Mouse (Mus musculus) right cerebral cortex, adult 2 months (tissue): ENCODE results near the gene Hivep2.

Source experiments
- DNase-seq, 2 experiments: peaks; one replicate each; pipeline ENCODE4 v3.0.0; 2021 to 2022; ENCODE audit warnings: low spot score in 2 of 2

The Hivep2 gene

DNA sequence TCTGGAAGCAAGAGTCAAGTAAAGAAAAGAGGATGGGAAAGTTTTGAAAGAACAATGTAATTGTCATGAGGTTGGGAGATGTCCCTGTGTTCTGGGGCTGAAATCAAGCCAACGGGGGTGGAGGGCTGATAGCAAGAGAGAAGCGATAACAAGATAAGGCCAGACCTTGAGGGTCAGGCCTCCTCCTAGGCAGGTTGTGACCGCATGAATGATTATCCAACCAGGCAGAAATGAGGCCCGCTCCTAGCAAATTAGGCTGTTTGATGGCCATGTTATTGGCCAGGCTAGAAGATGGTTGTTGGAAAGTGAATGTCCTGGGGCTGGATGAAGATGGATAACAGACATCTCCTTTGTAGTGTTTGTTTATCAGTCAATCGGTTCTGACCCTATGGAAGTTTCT lies 5.4 kb downstream of the Hivep2 start:
- DNase-seq = no peak

DNA sequence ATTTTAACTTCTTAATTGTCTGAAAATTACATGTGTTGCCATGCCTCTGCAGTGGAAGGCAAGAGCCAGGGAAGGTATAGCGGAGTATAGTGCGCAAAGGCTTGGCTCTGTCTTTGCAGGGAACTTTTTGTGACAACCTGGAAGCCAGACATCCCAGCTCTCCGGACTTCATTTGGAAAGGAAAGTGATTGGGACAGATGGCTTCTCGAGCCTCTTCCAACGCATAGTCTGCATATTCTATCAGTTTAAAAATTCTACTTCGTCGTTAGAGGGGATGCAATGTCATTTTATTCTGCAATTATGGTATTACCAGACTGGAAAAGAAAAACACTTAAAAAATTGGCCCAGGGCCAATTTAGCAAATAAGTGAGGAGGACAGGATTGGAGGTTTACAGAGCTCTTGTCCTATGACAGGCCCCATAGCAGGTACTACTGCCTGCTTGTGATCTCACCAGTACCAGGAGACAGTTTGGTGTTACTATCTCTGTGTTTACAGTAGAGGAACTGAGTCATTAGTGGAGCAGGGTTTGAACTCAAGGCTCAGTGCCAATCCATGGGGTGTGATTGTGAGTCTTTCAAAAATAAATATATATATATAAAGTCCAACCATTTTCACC lies 7.8 kb downstream of the Hivep2 start:
- no peak for DNase-seq

DNA sequence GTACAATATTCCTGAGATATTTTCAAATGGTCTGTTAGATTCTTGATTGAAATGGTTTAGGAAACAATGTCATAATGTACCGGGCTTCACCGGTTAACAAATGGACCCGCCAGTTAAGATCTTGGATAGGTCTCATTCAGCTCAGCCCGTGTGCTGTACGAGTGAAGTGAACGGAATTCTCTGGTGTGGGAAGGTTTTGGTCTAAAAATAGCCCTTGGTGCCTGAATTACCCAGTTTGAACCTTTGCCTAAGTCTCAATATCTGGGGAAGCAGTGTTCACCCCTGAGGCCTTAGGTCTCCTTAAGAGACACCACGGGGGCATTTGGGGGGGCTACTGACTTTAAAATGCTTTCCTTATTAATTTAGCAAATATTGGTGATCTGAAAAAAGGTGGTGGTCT lies 8.6 kb downstream of the Hivep2 start:
- DNase-seq = no peak

DNA sequence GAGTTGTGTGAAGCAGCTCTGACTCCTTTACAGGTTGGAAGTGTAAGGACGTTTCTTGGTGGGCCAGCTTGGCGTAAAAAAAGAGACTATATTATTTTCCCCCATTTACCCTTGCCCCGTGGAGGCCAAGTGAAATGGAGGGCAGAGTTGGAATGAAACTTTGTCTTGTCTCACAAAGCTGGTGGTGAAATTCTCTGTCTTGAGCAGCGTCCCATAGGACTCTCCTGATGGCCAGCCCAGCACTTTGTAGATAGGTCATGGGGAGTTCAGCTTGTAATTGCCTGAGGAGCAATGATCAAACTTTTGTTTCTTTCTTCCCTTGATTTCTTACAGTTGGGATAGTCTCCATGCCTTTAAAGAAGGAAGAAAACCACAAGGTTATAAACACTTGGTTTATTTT lies 10.0 kb downstream of the Hivep2 start:
- no peak for DNase-seq

DNA sequence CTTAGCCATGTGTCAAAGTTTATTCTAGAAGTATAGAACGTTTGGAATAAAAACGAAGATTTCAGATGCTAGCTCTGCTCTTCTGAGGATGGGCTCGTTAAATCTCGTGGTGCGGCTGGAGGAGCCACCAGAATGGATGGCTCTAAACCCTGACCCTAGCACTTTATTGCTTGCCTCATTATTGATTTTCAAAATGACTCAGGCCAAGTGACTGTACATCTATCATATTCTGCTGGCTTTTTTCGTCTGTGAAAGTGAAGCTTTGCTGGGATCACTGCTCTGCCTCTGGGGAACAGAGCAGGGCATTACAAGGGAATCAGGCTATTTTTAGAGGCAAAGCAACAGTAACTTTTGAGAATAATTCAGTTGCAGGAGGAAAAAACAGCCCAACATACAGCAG lies 10.4 kb downstream of the Hivep2 start:
- DNase-seq = no peak

DNA sequence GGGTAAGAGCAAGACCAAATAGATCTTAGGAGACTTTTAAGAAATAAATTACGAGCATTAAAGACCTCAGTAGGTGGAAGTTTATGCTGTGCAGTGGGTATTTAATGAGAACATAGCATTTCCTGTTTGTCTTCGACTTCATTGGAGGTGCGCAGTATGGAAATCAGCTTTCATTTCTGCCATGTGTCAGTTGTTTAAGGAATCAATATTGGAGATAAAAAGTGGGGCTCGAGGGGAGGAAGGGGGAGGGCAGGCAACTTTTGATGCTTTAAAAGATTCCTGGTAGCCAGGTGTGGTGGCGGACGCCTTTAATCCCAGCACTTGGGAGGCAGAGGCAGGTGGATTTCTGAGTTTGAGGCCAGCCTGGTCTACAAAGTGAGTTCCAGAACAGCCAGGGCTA lies 16.4 kb downstream of the Hivep2 start:
- DNase-seq = no peak

GRCm38 (mm10) chr10:13982769-13983381 lies 17.0 kb downstream of the Hivep2 start:
- peak; percentile 61 to 72 for DNase-seq

DNA sequence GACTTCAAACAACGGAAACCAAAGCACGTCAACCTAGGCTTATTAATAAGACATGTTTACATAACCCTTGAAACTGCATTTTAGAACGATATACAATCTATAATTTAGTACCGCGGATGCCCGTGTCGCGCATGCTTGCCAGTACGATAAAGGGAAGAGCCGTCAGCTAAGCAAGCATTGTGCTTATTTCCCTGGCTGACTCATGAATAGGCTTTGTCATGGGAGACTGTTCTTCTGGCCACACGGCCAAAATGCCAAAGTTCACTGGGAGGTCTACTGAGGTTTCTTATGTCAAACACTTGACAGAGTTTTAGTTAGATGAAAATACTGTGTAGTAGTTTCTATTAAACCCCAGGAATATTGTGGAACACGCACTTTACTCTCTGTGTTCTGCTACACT lies 17.8 kb downstream of the Hivep2 start:
- DNase-seq = no peak

DNA sequence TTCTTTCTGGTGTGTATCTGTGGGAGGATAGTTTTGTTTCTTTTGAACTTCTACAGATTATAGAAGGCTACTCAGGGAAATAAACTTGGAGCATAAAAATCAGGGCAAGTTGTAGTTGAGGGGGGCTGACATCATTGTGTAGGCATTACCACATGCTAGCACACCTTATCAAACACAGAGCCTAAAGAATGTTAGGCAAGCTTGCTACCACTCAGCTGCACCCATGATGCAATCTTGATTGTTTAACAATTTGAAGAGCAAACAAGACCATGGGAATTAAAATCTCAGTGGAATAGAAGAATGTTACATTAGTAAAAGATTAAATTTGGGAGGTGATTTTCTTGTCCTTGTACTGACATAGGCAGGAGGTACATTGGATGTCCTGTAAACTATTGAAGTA lies 18.4 kb downstream of the Hivep2 start:
- DNase-seq = no peak

DNA sequence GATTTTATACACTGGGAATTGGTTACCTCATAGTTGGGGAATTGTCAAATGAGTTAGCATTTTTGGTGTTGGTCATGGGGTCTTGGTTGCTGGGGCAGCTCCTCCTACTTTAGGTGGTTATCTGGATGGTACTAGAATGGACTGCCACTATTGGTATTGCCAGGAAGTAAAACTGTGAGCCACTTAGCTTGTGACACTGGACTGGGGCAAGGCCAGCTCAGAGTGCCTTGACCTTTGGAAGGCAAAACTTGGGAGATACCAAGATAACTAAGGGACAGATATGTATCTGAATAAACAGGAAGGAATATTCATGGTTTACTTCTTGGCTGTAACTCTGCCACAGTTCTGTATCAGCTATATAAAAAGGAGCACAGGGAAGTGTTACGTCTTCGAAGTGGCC lies 20.7 kb downstream of the Hivep2 start:
- no peak for DNase-seq

DNA sequence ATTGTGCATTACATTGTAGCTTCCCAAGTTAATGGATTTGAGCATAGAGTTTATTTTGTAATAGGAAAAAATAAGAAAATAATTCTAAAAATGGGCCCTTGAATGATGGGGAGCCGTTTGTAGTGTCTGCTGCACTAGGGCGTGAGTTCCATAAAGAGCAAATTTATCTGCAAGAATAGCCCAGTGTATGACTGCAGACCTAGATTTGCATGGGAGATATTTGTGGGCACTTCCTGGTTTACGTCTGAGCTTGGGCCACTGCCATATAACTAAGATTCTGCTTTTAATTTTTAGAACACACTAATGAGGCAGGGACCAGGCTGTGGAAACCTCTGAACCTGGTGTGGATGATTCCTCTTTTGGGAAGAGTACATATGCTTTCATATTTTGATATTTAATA lies 21.5 kb downstream of the Hivep2 start:
- no peak for DNase-seq

DNA sequence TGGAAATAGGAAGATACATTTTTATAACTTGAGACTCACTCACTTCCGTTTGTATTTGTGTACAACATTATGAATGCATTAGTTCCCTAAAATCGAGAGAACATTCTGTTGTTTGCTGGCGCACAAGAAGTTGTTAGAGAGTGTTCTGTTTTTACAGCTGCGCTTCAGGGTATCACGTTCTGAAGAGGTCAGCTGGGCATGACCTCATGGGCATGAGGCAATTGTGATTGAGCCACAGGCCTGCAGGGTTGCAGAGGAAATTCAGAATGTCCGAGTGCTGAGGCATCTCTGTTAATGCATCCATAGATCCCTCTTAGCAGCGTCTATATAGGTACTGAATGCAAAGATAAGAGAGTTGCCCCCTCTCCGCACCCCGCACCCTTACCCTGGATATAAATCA lies 22.4 kb downstream of the Hivep2 start:
- no peak for DNase-seq

DNA sequence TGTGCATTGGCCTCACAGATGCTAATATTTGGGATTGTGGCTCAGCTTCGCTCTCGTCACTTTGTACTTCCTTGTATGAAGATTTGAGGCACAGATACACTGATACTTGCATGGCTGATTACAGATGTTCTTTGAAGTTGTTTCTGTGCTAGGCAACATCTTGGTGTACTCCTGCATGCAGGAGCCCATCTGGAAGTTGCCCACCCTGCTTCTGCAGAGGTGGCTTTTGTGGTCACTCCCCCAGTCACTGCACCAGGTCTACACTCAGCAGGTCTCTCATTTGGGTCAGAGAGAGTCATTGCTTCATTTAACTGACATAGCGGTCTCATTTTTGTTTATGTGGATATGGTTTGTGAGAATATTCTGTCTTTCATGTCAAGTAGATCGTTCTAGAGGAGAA lies 22.9 kb downstream of the Hivep2 start:
- no peak for DNase-seq

DNA sequence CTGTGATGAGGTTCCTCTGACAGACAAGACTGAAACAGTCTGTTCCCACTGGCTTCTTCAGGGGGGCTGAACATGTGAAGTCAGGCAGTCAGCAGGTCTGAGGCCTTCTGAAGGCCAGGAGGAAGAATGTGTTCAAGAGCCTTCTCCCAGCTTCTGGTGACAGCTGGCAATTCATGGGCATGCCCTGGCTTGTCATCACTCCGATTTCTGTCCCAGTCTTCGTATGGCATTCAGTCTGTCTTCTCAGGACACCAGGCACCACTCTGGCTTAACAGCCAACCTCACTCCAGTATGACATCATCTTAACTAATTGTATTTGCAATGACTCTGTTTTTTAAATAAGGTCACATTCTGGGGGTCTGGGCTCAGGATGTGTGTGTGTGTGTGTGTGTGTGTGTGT lies 25.0 kb downstream of the Hivep2 start:
- DNase-seq = no peak

GRCm38 (mm10) chr10:13993411-13993810 lies 27.5 kb downstream of the Hivep2 start:
- DNase-seq = no peak

DNA sequence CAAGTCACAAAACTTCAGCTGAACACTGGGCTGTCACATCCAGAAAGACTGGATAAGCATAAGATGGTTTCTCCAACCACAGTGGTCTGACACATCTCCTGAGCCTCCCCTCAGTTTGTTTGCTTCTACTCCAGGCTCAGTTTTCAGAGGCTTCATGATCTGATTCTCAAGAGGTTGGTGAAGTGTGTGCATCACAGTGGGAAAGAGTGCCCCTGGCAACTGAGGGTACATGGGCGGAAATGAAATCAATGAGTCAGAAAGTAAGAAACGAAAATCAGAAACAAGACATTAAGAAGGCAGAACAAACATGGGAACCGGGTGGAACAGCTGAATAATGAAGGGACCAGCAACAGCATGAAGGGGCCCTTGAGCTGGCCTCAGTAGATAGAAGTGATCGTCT lies 31.5 kb downstream of the Hivep2 start:
- DNase-seq = no peak

DNA sequence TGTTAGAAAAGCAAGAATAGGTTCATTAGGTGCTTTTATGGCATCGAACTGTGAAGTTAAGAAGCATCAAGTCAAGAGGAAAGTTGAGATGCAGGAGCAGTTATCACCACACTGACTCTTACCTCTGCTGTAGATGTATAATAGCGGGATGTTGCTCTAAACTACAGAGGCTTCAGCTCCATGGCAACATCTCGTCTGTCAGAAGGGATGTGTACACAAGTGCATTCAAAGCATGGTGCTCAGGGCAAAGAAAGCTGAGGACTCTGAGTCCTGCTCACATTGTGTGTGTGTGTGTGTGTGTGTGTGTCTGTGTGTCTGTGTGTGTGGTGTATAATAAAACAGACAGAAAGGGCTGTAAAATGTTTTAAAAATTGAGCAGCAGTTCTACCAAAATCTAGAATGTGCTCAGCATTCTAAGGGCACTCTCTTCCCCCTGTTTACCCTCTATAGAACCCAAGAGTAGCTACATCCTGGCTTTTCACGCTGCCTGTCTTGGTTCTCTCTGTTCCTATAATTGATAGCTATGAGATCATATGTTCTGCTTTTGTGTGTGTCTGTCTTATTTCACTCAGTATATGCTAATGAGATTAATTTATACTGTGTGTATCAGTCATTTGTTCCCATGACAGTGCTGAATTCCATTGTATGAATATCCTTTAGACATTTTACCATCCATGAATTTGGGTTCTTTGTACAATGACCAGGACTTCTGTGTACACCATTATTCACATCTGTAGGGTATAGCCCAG lies 39.1 kb downstream of the Hivep2 start:
- no peak for DNase-seq

GRCm38 (mm10) chr10:14009721-14010120 lies 43.8 kb downstream of the Hivep2 start:
- DNase-seq = no peak

DNA sequence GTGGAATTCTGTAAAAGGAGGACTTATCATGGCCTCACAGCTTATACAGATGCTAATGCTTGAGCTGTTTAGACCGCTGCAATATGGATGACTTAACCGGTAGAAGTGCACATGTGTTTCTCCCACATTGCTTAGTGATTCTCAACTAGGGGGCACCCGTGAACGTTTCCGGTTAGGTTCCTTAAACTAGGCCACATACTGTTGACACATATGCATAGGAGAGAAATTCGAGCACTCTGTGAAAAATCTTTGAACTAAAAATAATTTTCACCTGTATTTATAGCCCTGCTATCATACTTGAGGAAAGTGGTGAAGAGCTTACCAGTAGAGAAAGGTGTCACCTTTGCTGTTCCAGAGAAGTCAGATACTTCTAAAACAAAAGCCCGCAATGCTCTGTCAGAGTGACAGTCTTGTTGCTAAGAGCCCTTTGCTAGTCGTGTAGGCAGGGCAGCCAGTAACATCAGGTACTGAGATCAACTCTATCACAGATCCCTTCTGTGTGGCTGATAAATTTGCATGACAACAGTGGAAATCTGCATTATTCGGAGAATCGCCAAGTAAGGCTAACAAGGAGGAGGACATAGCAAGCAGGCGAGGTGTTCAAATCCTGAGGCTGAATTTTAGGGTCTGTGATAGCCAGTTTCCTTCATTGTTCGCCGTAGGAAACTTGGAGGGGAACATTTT lies 50.6 kb downstream of the Hivep2 start:
- DNase-seq = no peak

- DNase-seq = no peak
Measured at GRCm38 (mm10) chr10:14017338-14017737, 51.5 kb downstream of the Hivep2 start.

GRCm38 (mm10) chr10:14017822-14018364 lies 52.0 kb downstream of the Hivep2 start:
- DNase-seq = peak; percentile 56 to 62

DNA sequence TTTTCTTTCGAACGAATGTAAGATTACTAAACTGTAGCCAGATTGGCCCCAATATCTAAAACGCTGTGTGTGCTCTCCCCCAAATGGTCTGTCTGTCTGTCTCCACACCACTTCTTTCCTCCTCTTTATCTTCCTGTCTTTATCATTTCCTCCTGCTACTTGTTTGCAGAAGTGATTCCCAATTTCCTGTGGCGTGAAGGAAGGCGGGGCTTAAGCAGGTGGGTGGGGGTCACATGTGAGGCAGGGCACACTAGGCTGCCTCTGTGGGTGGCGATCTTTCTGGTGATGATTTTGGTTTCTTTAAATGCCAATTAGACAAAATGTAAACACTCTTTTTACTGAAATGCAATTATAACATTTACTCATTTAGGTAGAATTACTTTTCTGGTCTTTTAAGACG lies 52.8 kb downstream of the Hivep2 start:
- DNase-seq = no peak
